8 mouse cellular contexts compared by ENCODE assay signal in the genomic region with DNA sequence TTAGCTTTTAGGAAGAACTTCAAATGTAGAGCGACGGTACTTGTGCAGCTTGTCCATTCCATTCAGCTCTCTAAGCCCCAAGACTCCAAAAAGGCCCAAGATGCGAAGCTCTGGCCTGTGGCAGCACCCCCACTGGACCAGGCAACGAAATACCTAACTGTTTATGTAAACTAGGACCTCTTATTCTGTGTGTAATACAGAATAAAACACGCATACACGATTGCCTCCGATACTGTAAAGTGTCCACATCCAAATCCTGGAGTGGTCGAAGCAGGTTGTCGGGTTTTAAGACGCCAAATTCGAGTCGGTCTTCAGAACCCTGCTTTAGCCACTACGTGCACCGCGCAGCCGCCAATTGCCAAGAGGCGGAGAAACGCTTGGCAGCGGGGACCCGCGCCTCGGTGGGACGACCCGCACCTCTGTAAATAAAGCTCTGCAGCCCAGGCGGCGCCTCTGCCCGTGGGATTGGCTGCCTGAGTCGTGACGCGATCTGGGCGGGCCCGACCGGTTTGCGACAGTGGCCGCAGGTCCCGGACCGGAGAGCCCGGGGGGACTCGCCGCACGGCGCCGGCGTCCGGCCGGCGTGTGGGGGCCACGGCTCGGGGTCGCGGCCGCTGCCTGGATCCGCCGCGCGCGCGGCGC. TPM values are rescaled to one million over a fixed set of nuclear protein-coding genes. Genes with fewer than 3 reads are reported as not detected.
DNase-seq lines count a peak whose midpoint lies in the region; ATAC-seq and TF ChIP-seq lines count a peak whose summit lies in the region.

A gene (plus strand): TSS at position 462 of the 642 bp plus-strand sequence.

- H3K36me3 ChIP-seq in forebrain, embryonic 10.5 days (replicated peaks), result no peaks in the 10 kb centered on the region
- no peaks in the 10 kb centered on the region for H3K36me3 ChIP-seq in heart, embryonic 15.5 days
- no peaks in the 10 kb centered on the region for H3K36me3 ChIP-seq in liver, embryonic 14.5 days (replicated peaks; ENCODE audit: control insufficient read depth, insufficient read depth, low read depth)
- no peaks in the 10 kb centered on the region for H3K36me3 ChIP-seq in neural tube, embryonic 11.5 days (ENCODE audit: control insufficient read depth, insufficient read depth, low read length)
- H3K36me3 ChIP-seq in stomach, postnatal 0 days (ENCODE audit: control insufficient read depth, insufficient read depth, low read length), result no peaks in the 10 kb centered on the region

- ATAC-seq in heart, embryonic 15.5 days (replicated peaks; ENCODE audit: insufficient number of reproducible peaks, insufficient read depth, low FRiP score, low read depth), result peak; percentile 96
- ATAC-seq in liver, embryonic 14.5 days (ENCODE audit: insufficient read depth), result peak; percentile 88
- ATAC-seq in neural tube, embryonic 11.5 days (ENCODE audit: insufficient read depth, low FRiP score, low TSS enrichment), result peak; percentile 99
- ATAC-seq in stomach, postnatal 0 days (ENCODE audit: low FRiP score, low TSS enrichment), result peak; percentile 95

- H3K27me3 ChIP-seq in forebrain, embryonic 10.5 days (ENCODE audit: poor library complexity, severe bottlenecking), result peaks cover 13% of the 10 kb centered on the region
- H3K27me3 ChIP-seq in heart, embryonic 15.5 days, result peaks cover 20% of the 10 kb centered on the region
- peaks cover 31% of the 10 kb centered on the region for H3K27me3 ChIP-seq in liver, embryonic 14.5 days (ENCODE audit: control insufficient read depth, insufficient read depth, low read length)
- H3K27me3 ChIP-seq in neural tube, embryonic 11.5 days (ENCODE audit: control insufficient read depth, insufficient read depth, low read length), result no peaks in the 10 kb centered on the region
- H3K27me3 ChIP-seq in stomach, postnatal 0 days (ENCODE audit: control insufficient read depth, insufficient read depth, low read length), result no peaks in the 10 kb centered on the region

- H3K27ac ChIP-seq in brown adipose tissue, adult 24 weeks (replicated peaks; ENCODE audit: low read depth, low read length), result peak within 1 kb of the TSS; percentile 59
- H3K27ac ChIP-seq in forebrain, embryonic 10.5 days, result peak within 1 kb of the TSS; percentile 90
- peak within 1 kb of the TSS; percentile 50 for H3K27ac ChIP-seq in heart, embryonic 15.5 days
- no peak within 1 kb of the TSS for H3K27ac ChIP-seq in liver, embryonic 14.5 days
- no peak within 1 kb of the TSS for H3K27ac ChIP-seq in neural tube, embryonic 11.5 days (ENCODE audit: low read depth, low read length)
- peak within 1 kb of the TSS; percentile 88 for H3K27ac ChIP-seq in stomach, postnatal 0 days (replicated peaks)

- peak; percentile 91 for DNase-seq in CD4-positive, CD25-positive, alpha-beta regulatory T cell, adult 2 months (ENCODE audit: low read depth, low spot score)
- peak; percentile 91 for DNase-seq in forebrain, embryonic 10.5 days (ENCODE audit: extremely low spot score, low spot score)
- DNase-seq in kidney, postnatal 25 days, result peak; percentile 94 to 97
- DNase-seq in liver, embryonic 14.5 days (ENCODE audit: low read depth in 3 of 3, low spot score in 3 of 3), result peak; percentile 40 to 43 (median 41)
- peak; percentile 90 for DNase-seq in neural tube, embryonic 11.5 days (ENCODE audit: low spot score)
- DNase-seq in stomach, postnatal 0 days (ENCODE audit: low spot score), result peak; percentile 91

- H3K9me3 ChIP-seq in forebrain, embryonic 10.5 days, result peaks cover 7% of the 10 kb centered on the region
- no peaks in the 10 kb centered on the region for H3K9me3 ChIP-seq in heart, embryonic 15.5 days (replicated peaks)
- no peaks in the 10 kb centered on the region; the same call in 1 of the 2 replicates for H3K9me3 ChIP-seq in liver, embryonic 14.5 days (ENCODE audit: control insufficient read depth, low read length)
- no peaks in the 10 kb centered on the region for H3K9me3 ChIP-seq in neural tube, embryonic 11.5 days (ENCODE audit: control insufficient read depth, low read length)
- H3K9me3 ChIP-seq in stomach, postnatal 0 days (ENCODE audit: control insufficient read depth, low read length), result no peaks in the 10 kb centered on the region

- under 1% methylated on average over 57 of the region's 59 CpGs for WGBS in forebrain, embryonic 10.5 days
- 1% methylated on average over 58 of the region's 59 CpGs for WGBS in heart, embryonic 15.5 days
- WGBS in liver, embryonic 14.5 days (ENCODE audit: insufficient replicate concordance), result under 1% methylated on average over 59 of the region's 59 CpGs
- under 1% methylated on average over 38 of the region's 59 CpGs for WGBS in neural tube, embryonic 11.5 days
- 2% methylated on average over 55 of the region's 59 CpGs for WGBS in stomach, postnatal 0 days

- peaks cover 6% of the 10 kb centered on the region; the same call in 1 of the 2 replicates for H3K4me1 ChIP-seq in brown adipose tissue, adult 24 weeks (ENCODE audit: control insufficient read depth, insufficient read depth, insufficient read length, low read length)
- peaks cover 20% of the 10 kb centered on the region for H3K4me1 ChIP-seq in forebrain, embryonic 10.5 days
- peaks cover 9% of the 10 kb centered on the region for H3K4me1 ChIP-seq in heart, embryonic 15.5 days (replicated peaks)
- peaks cover 0 to 5% of the 10 kb centered on the region in 2 experiments; a peak in 2 of 4 replicates for H3K4me1 ChIP-seq in liver, embryonic 14.5 days (replicated peaks; ENCODE audit: control insufficient read depth in 2 of 2, insufficient read depth in 2 of 2, low read length in 1 of 2)
- 0 out of 2 replicates have a peak, but pooled peaks cover 5% of the 10 kb centered on the region for H3K4me1 ChIP-seq in neural tube, embryonic 11.5 days (ENCODE audit: control insufficient read depth, insufficient read depth, low read length)
- H3K4me1 ChIP-seq in stomach, postnatal 0 days (replicated peaks; ENCODE audit: control insufficient read depth, insufficient read depth), result no peaks in the 10 kb centered on the region

- no peak for TF ChIP-seq CTCF in liver, embryonic 14.5 days (IDR thresholded peaks at IDR 0.05; ENCODE audit: low read depth)
- peak; percentile 7; the same call in 1 of the 2 replicates for TF ChIP-seq CTCF in stomach, postnatal 0 days (IDR thresholded peaks at IDR 0.05; ENCODE audit: low read depth)

- TF ChIP-seq EP300 in liver, embryonic 14.5 days (IDR thresholded peaks at IDR 0.05; ENCODE audit: low read depth), result no peak
- no peak for TF ChIP-seq EP300 in stomach, postnatal 0 days (optimal IDR thresholded peaks at IDR 0.05)

- peak within 1 kb of the TSS; percentile 77 for H3K4me2 ChIP-seq in heart, embryonic 15.5 days
- H3K4me2 ChIP-seq in liver, embryonic 14.5 days (ENCODE audit: low read depth), result peak within 1 kb of the TSS; percentile 78
- H3K4me2 ChIP-seq in neural tube, embryonic 11.5 days (ENCODE audit: low read depth), result peak within 1 kb of the TSS; percentile 89
- H3K4me2 ChIP-seq in stomach, postnatal 0 days (replicated peaks; ENCODE audit: low read depth), result peak within 1 kb of the TSS; percentile 88

- peak within 1 kb of the TSS; percentile 74 for H3K9ac ChIP-seq in heart, embryonic 15.5 days
- peak within 1 kb of the TSS; percentile 56 for H3K9ac ChIP-seq in liver, embryonic 14.5 days (replicated peaks)
- peak within 1 kb of the TSS; percentile 76 for H3K9ac ChIP-seq in neural tube, embryonic 11.5 days (ENCODE audit: low read length)
- peak within 1 kb of the TSS; percentile 93 for H3K9ac ChIP-seq in stomach, postnatal 0 days (ENCODE audit: low read length)

- peak within 1 kb of the TSS; percentile 91 for H3K4me3 ChIP-seq in brown adipose tissue, adult 24 weeks (ENCODE audit: insufficient read depth, low read depth, low read length)
- H3K4me3 ChIP-seq in forebrain, embryonic 10.5 days, result peak within 1 kb of the TSS; percentile 86
- peak within 1 kb of the TSS; percentile 84 for H3K4me3 ChIP-seq in heart, embryonic 15.5 days
- H3K4me3 ChIP-seq in liver, embryonic 14.5 days (ENCODE audit: insufficient read depth in 1 of 2, low read depth in 2 of 2, low read length in 2 of 2), result peak within 1 kb of the TSS; percentile 62 to 67
- peak within 1 kb of the TSS; percentile 86 for H3K4me3 ChIP-seq in neural tube, embryonic 11.5 days (ENCODE audit: low read depth, low read length)
- peak within 1 kb of the TSS; percentile 99 for H3K4me3 ChIP-seq in stomach, postnatal 0 days (ENCODE audit: low read depth, low read length)

RNA-seq across cellular contexts. Expression of the gene that starts here (rescaled TPM):
- polyA plus RNA-seq in brown adipose tissue, adult 24 weeks (2012; ENCODE audit: insufficient read depth, insufficient read length, missing spikeins), result 73.7 and 92.2 TPM in 2 replicates
- polyA plus RNA-seq in forebrain, embryonic 10.5 days (2016; fragmentation: Nextera tagmentation; extraction: Ambion mirVana), result 22.7 and 26.2 TPM in 2 replicates
- polyA plus RNA-seq in heart, embryonic 15.5 days (2015; fragmentation: Nextera tagmentation; extraction: Ambion mirVana), result 10.3 and 11.2 TPM in 2 replicates
- polyA plus RNA-seq in liver, embryonic 14.5 days (2012; rRNA removed), result 3.1 and 4.2 TPM in 2 replicates
- 10.6 and 11.3 TPM in 2 replicates for polyA plus RNA-seq in liver, embryonic 14.5 days (2014; fragmentation: Nextera tagmentation; extraction: Ambion mirVana)
- polyA plus RNA-seq in neural tube, embryonic 11.5 days (2014; fragmentation: Nextera tagmentation; extraction: Ambion mirVana), result 19.7 and 21.6 TPM in 2 replicates
- 19.7 and 20.1 TPM in 2 replicates for polyA plus RNA-seq in stomach, postnatal 0 days (2015; fragmentation: Nextera tagmentation; extraction: Ambion mirVana)

Comparison
In these comparisons a context has a peak if more than half of its experiments do, and no peak if none do; other contexts are left out.
1. DNase-seq: peak in every context shown above with its lines; median percentile 96 in kidney, postnatal 25 days; 91 in CD4-positive, CD25-positive, alpha-beta regulatory T cell, adult 2 months; 91 in forebrain, embryonic 10.5 days; 91 in stomach, postnatal 0 days; 90 in neural tube, embryonic 11.5 days; 41 in liver, embryonic 14.5 days.
2. H3K27ac ChIP-seq: peak in brown adipose tissue, adult 24 weeks (single experiment), forebrain, embryonic 10.5 days (single experiment), heart, embryonic 15.5 days (single experiment) and stomach, postnatal 0 days (single experiment); none in liver, embryonic 14.5 days (single experiment) and neural tube, embryonic 11.5 days (single experiment).
3. Peak in every context shown above with its lines, with median percentiles within 50 percentile points of each other: H3K4me3 ChIP-seq, ATAC-seq, H3K4me2 ChIP-seq and H3K9ac ChIP-seq.